Mouse (Mus musculus) heart, adult 2 months (tissue): Measurements from ENCODE around the gene Slc38a4.

Source experiments
- CTCF ChIP-seq: fragments of 200-600 bp; IDR thresholded peaks from 2 replicates; pipeline ENCODE4 v1.8.1; 2022; ENCODE audit warnings: antibody characterized with exemption, mild to moderate bottlenecking, moderate library complexity
- EP300 ChIP-seq: fragments of 200-500 bp; IDR thresholded peaks from 2 replicates; pipeline ENCODE4 v1.6.1; 2011; ENCODE audit warnings: low read depth, low read length, control low read depth; ENCODE audit not compliant: insufficient read depth
- POLR2A ChIP-seq: fragments of 200-500 bp; IDR thresholded peaks from 2 replicates; pipeline ENCODE4 v1.6.1; 2011; ENCODE audit warnings: mild to moderate bottlenecking, low read depth, low read length, control low read depth; ENCODE audit not compliant: insufficient read depth

- TF ChIP-seq CTCF: no peak
- TF ChIP-seq POLR2A: peak; percentile 77
- TF ChIP-seq EP300: no peak
Measured at GRCm38 (mm10) chr15:97102811-97103210, 47.1 kb upstream of the Slc38a4 start.
